Mouse (Mus musculus) NIH3T3 (cell line): ENCODE data around the gene Tagln.
A peak's percentile ranks its signal among the peaks of the same experiment; 100 is the strongest.

Experiments used
- DNase-seq: peaks from one replicate; pipeline ENCODE4 v3.0.0-alpha.2; 2012; ENCODE audit warnings: low read depth

Tagln gene

DNA sequence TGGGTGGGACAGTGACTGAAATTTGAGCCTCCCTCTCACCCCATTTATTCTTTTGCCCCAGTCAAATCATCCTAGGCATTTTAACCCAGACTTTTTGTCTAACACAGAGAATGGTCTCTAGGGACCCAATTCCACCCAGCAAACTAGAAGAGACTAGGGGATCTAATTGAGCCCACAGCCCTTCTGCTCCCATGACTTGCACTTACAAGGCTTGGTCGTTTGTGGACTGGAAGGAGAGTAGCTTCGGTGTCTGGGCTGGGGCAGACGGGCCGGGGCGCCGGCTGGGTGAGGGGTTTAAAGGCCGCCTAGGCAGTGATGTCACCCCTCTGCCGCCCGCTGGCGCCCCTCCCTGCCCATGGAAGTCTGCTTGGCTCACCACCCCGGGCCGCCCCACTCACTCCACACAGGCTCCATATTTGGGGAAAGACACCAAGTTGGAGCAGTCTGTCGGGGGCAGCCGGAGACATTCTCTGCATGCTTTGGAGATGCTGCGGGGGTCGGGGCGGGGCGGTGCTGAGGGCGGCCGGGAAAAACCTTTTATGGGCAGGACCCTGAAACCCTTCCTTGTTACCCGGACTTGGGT is at the start of gene Tagln:
Gene Tagln, minus strand, starts transcription at position 431 of the 583 bp plus-strand sequence.
- DNase-seq, result peak; percentile 73

DNA sequence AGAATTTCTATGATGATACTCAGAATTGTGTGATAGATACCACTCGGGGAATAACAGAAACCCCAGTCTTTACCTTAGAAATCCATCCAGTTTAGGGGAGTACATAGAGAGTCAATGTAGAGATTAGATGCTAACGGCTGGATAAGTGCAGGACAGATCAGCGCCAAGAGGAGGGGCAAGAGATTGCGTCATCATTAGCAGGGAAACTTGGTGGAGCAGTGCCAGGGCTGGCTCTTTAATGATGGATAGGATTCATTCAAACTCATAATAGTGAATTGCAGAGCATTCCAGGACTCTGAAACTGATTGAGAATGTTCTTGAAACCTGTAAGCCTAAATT is 49.3 kb upstream of the Tagln start:
- peak; percentile 89 for DNase-seq

- DNase-seq, result peak; percentile 90
These were observed 48.8 kb upstream of the Tagln start for GRCm38 (mm10) chr9:45984409-45985228.

DNA sequence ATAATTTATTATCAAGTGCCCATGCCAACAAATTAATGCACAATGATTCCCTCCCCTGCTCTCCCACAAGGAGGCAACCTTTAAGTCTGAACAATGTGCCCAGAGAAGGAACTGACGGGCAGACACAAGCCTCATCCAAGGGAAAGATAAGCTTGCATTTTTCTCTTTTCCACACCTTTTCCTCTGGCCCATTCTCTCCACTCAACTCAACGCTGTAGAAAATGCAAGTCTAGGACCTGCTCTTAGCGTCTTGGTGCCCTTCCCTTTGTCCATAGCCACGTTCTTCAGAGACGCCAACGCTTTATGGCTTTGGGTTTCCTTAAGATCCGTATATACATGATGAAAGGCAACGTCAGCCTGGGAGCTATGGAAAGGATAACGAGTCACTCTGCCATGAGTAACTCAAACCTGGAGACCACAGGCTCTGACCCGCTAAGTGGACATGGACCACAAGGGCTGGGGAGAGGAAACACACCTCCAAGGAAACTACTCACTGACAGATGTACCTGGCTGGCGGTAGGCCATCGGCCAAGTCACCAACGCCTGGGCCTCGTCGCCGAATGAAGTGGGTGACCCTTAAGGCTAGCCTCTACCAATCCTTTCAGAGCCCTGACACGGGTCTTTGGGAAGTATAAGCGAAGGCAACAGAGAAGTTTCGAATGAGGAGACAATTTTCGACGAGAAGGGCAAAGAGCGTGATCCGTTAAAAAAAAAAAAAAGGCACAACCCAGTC is 48.0 kb upstream of the Tagln start:
- peak; percentile 57 for DNase-seq

DNA sequence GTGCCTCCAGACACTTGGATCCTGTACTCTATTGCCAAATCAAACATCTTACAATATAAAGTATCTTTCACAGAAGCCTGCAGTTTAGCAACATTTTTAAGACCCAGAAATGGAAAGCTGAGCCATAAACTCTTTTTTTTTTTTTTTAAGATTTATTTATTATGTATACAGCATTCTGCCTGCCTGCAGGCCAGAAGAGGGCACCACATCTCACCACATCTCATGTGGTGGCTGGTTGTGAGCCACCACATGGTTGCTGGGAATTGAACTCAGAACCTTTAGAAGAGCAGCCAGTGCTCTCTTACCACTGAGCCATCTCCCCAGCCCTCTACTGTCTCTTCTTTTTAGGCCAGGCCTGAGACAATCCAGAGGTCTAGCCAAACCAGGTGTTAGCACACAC is 45.5 kb upstream of the Tagln start:
- peak; percentile 38 for DNase-seq

DNA sequence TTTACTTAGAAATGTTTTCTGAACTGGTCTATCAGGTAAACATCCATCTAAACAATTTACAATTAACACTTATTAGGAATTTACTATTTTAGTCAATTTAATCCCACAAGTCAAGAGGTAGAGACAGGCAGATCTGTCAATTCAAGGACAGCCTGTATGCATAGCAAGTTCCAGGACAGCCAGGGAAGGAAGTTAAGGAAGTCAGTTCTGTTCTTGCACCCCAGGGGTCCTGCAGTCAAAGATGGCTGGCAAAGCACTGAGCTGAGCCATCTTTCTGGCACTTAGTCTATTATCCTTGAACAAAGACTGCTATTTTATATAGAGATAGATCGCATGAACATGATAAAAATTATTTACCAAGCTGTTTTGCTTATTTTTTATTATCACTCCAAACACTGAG is 44.8 kb upstream of the Tagln start:
- DNase-seq, result no peak

- no peak for DNase-seq
These were observed 43.9 kb upstream of the Tagln start for GRCm38 (mm10) chr9:45979778-45980177.

DNA sequence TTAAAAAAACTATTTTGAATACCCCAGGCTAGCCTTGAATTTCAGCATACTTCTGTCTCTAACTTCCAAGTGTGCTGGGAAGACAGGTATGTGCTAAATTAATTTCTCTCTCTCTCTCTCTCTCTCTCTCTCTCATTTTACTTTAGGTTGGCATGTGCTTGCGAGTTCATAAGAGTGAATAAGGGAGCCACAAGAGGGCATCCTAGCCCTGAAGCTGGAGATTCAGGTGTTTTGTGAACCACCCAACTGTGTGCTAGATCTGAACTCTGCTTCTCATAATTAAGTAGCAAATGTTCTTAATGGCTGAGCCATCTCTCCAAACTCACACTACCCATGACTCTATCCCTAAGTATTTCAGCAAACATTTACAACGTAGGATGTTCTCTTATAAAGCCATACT is 41.0 kb upstream of the Tagln start:
- no peak for DNase-seq

DNA sequence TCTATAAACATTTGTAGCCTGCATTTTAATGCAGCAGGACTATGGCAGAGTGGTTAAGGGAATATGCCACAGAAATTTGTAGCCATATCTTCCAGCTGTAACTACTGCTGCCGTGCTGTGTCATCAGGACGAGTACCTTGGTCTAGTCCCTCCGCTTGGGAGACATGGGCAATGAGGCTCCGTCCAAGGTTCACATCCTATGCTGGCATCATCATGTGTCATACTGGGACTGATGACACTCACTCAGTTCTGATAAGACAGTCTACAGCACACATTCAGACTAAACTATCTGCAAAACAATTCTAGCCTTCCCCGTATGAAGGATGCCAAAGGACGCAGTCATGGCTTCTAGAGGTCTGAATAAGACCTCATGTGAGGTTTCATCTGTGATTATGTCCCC is 27.7 kb upstream of the Tagln start:
- DNase-seq, result no peak

DNA sequence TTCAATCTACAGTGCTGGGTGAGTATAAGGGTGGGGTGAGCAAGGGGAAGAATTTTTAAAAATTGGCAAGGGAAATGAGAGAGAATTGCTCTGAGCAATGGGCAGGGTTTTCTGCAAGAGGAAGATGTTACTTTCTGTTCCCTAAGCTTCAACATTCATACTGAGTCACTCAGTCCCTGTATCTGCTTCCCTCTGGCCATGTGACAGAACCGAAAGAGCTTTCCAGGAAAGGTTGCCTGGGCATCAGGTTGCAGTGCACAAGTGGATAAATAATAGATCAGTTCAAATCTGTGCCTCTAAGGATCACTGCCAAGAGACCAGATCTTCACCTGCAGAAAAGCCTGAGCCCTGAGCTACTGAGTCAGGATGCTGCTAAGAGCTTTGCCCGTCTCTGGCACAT is 26.0 kb upstream of the Tagln start:
- peak; percentile 63 for DNase-seq

DNA sequence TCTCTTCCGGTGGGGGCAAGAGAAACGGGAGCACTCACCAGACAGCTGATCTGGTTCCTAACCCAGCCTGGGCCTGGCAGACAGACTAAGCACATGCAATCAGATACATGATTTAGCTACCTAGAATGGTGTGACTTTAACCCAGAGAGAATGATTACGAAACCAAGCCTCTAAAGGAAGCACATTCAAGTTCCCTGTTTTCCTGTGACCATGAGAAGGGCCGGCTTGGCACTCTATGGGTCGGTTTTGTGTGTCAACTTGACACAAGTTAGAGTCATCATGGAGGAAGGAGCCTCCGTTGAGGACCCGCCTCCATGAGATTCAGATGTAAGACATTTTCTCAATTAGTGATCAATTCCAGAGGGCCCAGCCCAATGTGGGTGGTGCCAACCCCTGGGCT is 23.8 kb upstream of the Tagln start:
- DNase-seq, result no peak

- DNase-seq, result no peak
These were observed 23.0 kb upstream of the Tagln start for GRCm38 (mm10) chr9:45958851-45959250.

GRCm38 (mm10) chr9:45958023-45958670 is 22.3 kb upstream of the Tagln start:
- no peak for DNase-seq

- DNase-seq, result peak; percentile 93
These were observed 19.5 kb upstream of the Tagln start, which contains the start of gene Sidt2 for GRCm38 (mm10) chr9:45955107-45955963. Sidt2 (minus strand) TSS chr9:45955258.

- DNase-seq, result peak; percentile 49
These were observed 18.6 kb upstream of the Tagln start for GRCm38 (mm10) chr9:45954294-45955106.

- peak; percentile 48 for DNase-seq
These were observed 17.8 kb upstream of the Tagln start for GRCm38 (mm10) chr9:45953511-45954293.

DNA sequence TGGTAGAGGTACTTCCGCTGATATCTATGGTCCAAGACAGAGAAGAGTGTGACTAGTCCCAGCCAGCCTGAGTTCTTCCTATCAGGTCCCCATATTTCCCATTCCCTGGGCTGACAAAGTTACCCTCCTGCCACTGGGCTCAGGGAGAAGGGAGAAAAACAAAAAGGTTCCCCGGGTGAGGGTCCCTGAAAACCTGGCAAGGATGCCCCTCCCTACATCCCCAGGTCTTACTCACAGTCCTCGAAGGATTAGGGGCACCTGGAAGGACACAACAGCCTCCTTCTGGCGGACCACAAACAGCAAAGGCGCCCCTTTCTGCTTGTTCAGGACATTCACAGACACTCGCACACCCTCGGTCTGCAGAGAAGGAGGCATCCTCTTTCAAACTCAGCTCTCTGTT is 17.0 kb upstream of the Tagln start:
- DNase-seq, result no peak

DNA sequence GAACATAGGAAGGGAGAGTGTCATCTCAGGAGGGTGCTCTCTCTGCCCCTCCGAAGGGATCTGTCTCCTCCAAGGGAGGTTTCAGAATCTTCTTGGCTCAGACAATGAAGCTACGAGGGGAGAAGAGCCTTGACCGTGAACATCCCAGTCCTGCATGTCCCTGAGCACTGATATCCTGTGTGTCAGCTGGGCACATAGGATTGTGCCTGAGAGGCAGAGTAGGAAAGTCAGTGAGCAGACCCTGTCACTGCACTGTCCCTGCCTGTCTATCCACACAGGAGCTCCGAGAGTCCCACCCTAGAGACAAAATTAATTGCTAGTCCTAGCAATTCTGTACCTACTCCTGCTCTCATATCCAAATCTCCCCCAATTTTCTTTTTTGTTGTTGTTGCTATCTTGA is 16.2 kb upstream of the Tagln start:
- no peak for DNase-seq

DNA sequence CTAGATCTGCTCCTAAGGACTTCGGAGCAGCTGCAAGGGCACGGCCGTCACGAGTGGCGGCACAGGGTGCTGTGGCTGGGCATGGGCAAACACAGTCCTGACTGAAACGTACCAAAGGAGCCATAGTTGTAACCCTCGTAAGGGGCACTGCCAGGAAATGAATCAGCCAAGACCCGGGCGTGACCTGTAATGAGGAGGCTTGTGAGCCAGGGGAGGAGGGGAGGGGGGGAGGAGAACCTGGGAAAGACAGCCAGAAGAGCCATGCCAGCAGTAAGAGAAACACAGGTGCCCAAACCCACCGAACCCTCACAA is 11.0 kb upstream of the Tagln start:
- DNase-seq, result no peak
